ENCODE assay signal across 8 mouse cellular contexts in the genomic region with DNA sequence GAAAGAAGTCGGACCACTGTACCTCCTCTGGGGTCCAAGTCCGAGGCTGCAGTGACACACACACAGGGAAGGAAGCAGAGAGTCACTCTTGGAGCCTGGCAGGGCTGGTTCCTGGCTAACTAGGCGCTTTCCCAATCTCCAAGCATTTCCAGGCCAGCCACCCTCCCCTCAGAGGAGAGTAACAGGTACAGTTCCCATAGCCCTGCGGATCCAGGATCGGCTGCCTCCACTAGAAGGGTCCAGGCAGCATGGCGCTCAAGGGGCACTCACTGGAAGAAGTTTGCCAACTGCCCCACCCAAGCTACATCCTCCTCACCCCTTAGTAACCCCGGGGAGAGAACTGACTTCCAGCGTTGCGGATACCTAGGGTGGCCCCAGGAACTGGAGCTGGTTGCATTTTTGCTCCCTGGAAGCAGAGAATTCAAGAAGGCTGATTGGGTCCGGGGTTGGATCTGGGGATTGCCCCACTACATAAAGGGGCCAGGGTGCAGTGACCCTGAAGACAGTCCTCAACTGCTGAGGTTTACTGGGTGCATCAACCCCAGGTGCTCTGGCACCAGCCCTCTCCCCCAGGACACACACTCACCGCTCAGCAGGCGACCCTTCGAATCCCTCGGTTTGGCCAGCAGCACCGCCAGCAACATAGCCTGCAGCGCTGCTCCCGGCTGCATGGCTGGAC. TPM values are rescaled to one million over a fixed set of nuclear protein-coding genes. Genes with fewer than 3 reads are reported as not detected.
DNase-seq lines count a peak whose midpoint lies in the region; ATAC-seq and TF ChIP-seq lines count a peak whose summit lies in the region.

No protein-coding gene starts in this region.

- TF ChIP-seq CTCF in kidney, postnatal 0 days (IDR thresholded peaks at IDR 0.05; ENCODE audit: low read depth), result no peak

- H3K27me3 ChIP-seq in heart, embryonic 10.5 days (ENCODE audit: insufficient read depth, poor library complexity, severe bottlenecking), result no peaks in the 10 kb centered on the region
- H3K27me3 ChIP-seq in kidney, postnatal 0 days (ENCODE audit: insufficient read depth, low read length), result no peaks in the 10 kb centered on the region

- H3K4me2 ChIP-seq in kidney, postnatal 0 days (ENCODE audit: low read length), result peak overlapping the region; percentile 97

- peaks cover 24% of the 10 kb centered on the region for H3K4me1 ChIP-seq in heart, embryonic 10.5 days
- peaks cover 8% of the 10 kb centered on the region for H3K4me1 ChIP-seq in kidney, postnatal 0 days (replicated peaks; ENCODE audit: insufficient read depth, low read length)

- 0 out of 2 replicates have a peak, but pooled peaks cover 2% of the 10 kb centered on the region for H3K36me3 ChIP-seq in heart, embryonic 10.5 days
- H3K36me3 ChIP-seq in kidney, postnatal 0 days (ENCODE audit: insufficient read depth, low read length), result no peaks in the 10 kb centered on the region

- peak overlapping the region; percentile 82 for H3K27ac ChIP-seq in heart, embryonic 10.5 days
- peak overlapping the region; percentile 68; the same call in 1 of the 2 replicates for H3K27ac ChIP-seq in kidney, postnatal 0 days

- WGBS in heart, embryonic 10.5 days, result under 1% methylated on average over 17 of the region's 17 CpGs
- under 1% methylated on average over 17 of the region's 17 CpGs for WGBS in kidney, postnatal 0 days

- peak overlapping the region; percentile 61 for H3K9ac ChIP-seq in kidney, postnatal 0 days (ENCODE audit: low read depth, low read length)

- peak overlapping the region; percentile 71 for H3K4me3 ChIP-seq in heart, embryonic 10.5 days
- peak overlapping the region; percentile 53 for H3K4me3 ChIP-seq in kidney, postnatal 0 days (replicated peaks; ENCODE audit: low read depth, low read length)

- no peaks in the 10 kb centered on the region for H3K9me3 ChIP-seq in heart, embryonic 10.5 days
- H3K9me3 ChIP-seq in kidney, postnatal 0 days (replicated peaks; ENCODE audit: low read length), result no peaks in the 10 kb centered on the region

- peak; percentile 55 for ATAC-seq in kidney, postnatal 0 days (replicated peaks; ENCODE audit: low FRiP score, low read depth)
- peak; percentile 21 for ATAC-seq in megakaryocyte progenitor cell, adult 5-6 weeks (replicated peaks; ENCODE audit: poor library complexity)

- peak; percentile 8 for DNase-seq in ovary, postnatal 10 days (ENCODE audit: low spot score)
- DNase-seq in ovary, adult 18-20 months (ENCODE audit: low spot score), result no peak
- peak; percentile 58 to 59 for DNase-seq in cerebellum, postnatal 25 days
- no peak for DNase-seq in heart, embryonic 10.5 days (ENCODE audit: low spot score)
- peak; percentile 37 for DNase-seq in kidney, postnatal 0 days (ENCODE audit: low spot score)
- DNase-seq in thymus, postnatal 14 days, result peak; percentile 8
- DNase-seq in left cerebral cortex, adult 8-10 months (ENCODE audit: low spot score in 2 of 2), result no peak

RNA-seq across cellular contexts. Expression of a gene that starts 0.5 kb away (rescaled TPM):
- polyA plus RNA-seq in heart, embryonic 10.5 days (2016; fragmentation: Nextera tagmentation; extraction: Ambion mirVana), result 4.6 and 5.2 TPM in 2 replicates
- polyA plus RNA-seq in kidney, postnatal 0 days (2015; fragmentation: Nextera tagmentation; extraction: Ambion mirVana), result 8.0 and 8.5 TPM in 2 replicates
- 7.5 and 9.9 TPM in 2 replicates for total RNA-seq in megakaryocyte progenitor cell, adult 5-6 weeks (2015)
- 38.0 and 41.9 TPM in 2 replicates for total RNA-seq in megakaryocyte progenitor cell, adult 5-6 weeks (2017)
- 1 to 10 TPM; 4.2 to 6.4 (median 5.3) TPM for total RNA-seq in left cerebral cortex, adult 8-10 months (2022)

RNA-seq across cellular contexts. Expression of a gene that starts 15.7 kb away (rescaled TPM):
- polyA plus RNA-seq in heart, embryonic 10.5 days (2016; fragmentation: Nextera tagmentation; extraction: Ambion mirVana), result not detected in 2 replicates
- not detected in 2 replicates for polyA plus RNA-seq in kidney, postnatal 0 days (2015; fragmentation: Nextera tagmentation; extraction: Ambion mirVana)
- total RNA-seq in megakaryocyte progenitor cell, adult 5-6 weeks (2015), result 0.10 TPM in 1 of 2 replicates, not detected in the other
- total RNA-seq in megakaryocyte progenitor cell, adult 5-6 weeks (2017), result not detected in 2 replicates
- total RNA-seq in left cerebral cortex, adult 8-10 months (2022), result not detected

RNA-seq across cellular contexts. Expression of a gene that starts 25.4 kb away (rescaled TPM):
- not detected in 2 replicates for polyA plus RNA-seq in heart, embryonic 10.5 days (2016; fragmentation: Nextera tagmentation; extraction: Ambion mirVana)
- 0.14 TPM in 1 of 2 replicates, not detected in the other for polyA plus RNA-seq in kidney, postnatal 0 days (2015; fragmentation: Nextera tagmentation; extraction: Ambion mirVana)
- total RNA-seq in megakaryocyte progenitor cell, adult 5-6 weeks (2015), result not detected in 2 replicates
- total RNA-seq in megakaryocyte progenitor cell, adult 5-6 weeks (2017), result not detected in 2 replicates
- under 1 TPM in 1 of 4 experiments, not detected in 3; 0.39 TPM for total RNA-seq in left cerebral cortex, adult 8-10 months (2022)

Comparison
In these comparisons a context has a peak if more than half of its experiments do, and no peak if none do; other contexts are left out.
1. DNase-seq: peak in ovary, postnatal 10 days (single experiment), cerebellum, postnatal 25 days (2 of 2), kidney, postnatal 0 days (single experiment) and thymus, postnatal 14 days (single experiment); none in ovary, adult 18-20 months (single experiment), heart, embryonic 10.5 days (single experiment) and left cerebral cortex, adult 8-10 months (0 of 2).